9 mouse cellular contexts compared by ENCODE assay signal in genomic region chr11:103675556-103675955, GRCm38 (mm10). TPM values are rescaled to one million over a fixed set of nuclear protein-coding genes. Genes with fewer than 3 reads are reported as not detected.
DNase-seq lines count a peak whose midpoint lies in the region; ATAC-seq and TF ChIP-seq lines count a peak whose summit lies in the region.
"Had no signal": no experiment of that assay in that cellular context is flagged by ENCODE, and none has a peak within 500 bp of the region (broad histone marks: within the 10 kb centered on the region; RNA-seq: fewer than 3 reads in every experiment).

No protein-coding gene starts in this region.

- no peak for DNase-seq in heart, postnatal 0 days (ENCODE audit: low spot score)
- DNase-seq in heart, adult 11 months = no peak
- DNase-seq in R1 (ENCODE audit: low read depth, low spot score) = peak; percentile 73
- DNase-seq in cerebellum, postnatal 4 days (ENCODE audit: low spot score in 2 of 2) = peak; percentile 56 to 78
- peak; percentile 61 for DNase-seq in heart, postnatal 4 days
- peak; percentile 53 to 66 for DNase-seq in layer of hippocampus, postnatal 25 days (ENCODE audit: extremely low spot score in 1 of 2, low spot score in 1 of 2)
- peak; percentile 95 for DNase-seq in midbrain, embryonic 11.5 days (ENCODE audit: low spot score, missing footprints)
- DNase-seq in spleen, postnatal 4 days (ENCODE audit: low spot score in 2 of 2) = peak; percentile 44 to 75

- peak; percentile 78 for TF ChIP-seq CTCF in heart, postnatal 0 days (IDR thresholded peaks at IDR 0.05; ENCODE audit: low read depth)

- no peak overlapping the region for H3K4me3 ChIP-seq in heart, postnatal 0 days (ENCODE audit: low read depth, low read length)
- no peak overlapping the region for H3K4me3 ChIP-seq in midbrain, embryonic 11.5 days (ENCODE audit: low read depth, low read length)
- H3K4me3 ChIP-seq: embryonic facial prominence, embryonic 15.5 days had no signal

- H3K4me2 ChIP-seq in heart, postnatal 0 days (ENCODE audit: low read depth, low read length) = no peak overlapping the region
- no peak overlapping the region for H3K4me2 ChIP-seq in midbrain, embryonic 11.5 days
- H3K4me2 ChIP-seq: embryonic facial prominence, embryonic 15.5 days had no signal

- H3K9me3 ChIP-seq in heart, postnatal 0 days (replicated peaks; ENCODE audit: control insufficient read depth, low read length) = no peaks in the 10 kb centered on the region
- no peaks in the 10 kb centered on the region for H3K9me3 ChIP-seq in midbrain, embryonic 11.5 days (ENCODE audit: control insufficient read depth, low read length)
- H3K9me3 ChIP-seq: embryonic facial prominence, embryonic 15.5 days had no signal

- H3K27me3 ChIP-seq in heart, postnatal 0 days (ENCODE audit: control insufficient read depth, insufficient read depth, low read length) = no peaks in the 10 kb centered on the region
- H3K27me3 ChIP-seq in midbrain, embryonic 11.5 days (ENCODE audit: control insufficient read depth, insufficient read depth, low read length) = no peaks in the 10 kb centered on the region
- H3K27me3 ChIP-seq: embryonic facial prominence, embryonic 15.5 days had no signal

- H3K4me1 ChIP-seq in heart, postnatal 0 days (ENCODE audit: control insufficient read depth, insufficient read depth) = no peaks in the 10 kb centered on the region
- no peaks in the 10 kb centered on the region for H3K4me1 ChIP-seq in midbrain, embryonic 11.5 days (ENCODE audit: control insufficient read depth, insufficient read depth, low read length)
- H3K4me1 ChIP-seq: embryonic facial prominence, embryonic 15.5 days had no signal

- H3K9ac ChIP-seq in heart, postnatal 0 days (replicated peaks; ENCODE audit: low read depth, low read length) = no peak overlapping the region
- no peak overlapping the region for H3K9ac ChIP-seq in midbrain, embryonic 11.5 days (ENCODE audit: low read length)
- H3K9ac ChIP-seq: embryonic facial prominence, embryonic 15.5 days had no signal

- 42% methylated on average over 3 of the region's 3 CpGs for WGBS in heart, postnatal 0 days
- WGBS in midbrain, embryonic 11.5 days = 28% methylated on average over 3 of the region's 3 CpGs

- TF ChIP-seq EP300 in heart, postnatal 0 days (IDR thresholded peaks at IDR 0.05; ENCODE audit: low read depth) = no peak

- H3K36me3 ChIP-seq in heart, postnatal 0 days (replicated peaks; ENCODE audit: control insufficient read depth, insufficient read depth, low read length) = peaks cover 36% of the 10 kb centered on the region
- H3K36me3 ChIP-seq in midbrain, embryonic 11.5 days (ENCODE audit: control insufficient read depth, insufficient read depth, low read length) = peaks cover 13% of the 10 kb centered on the region

- no peak overlapping the region for H3K27ac ChIP-seq in heart, postnatal 0 days (ENCODE audit: low read depth)
- no peak overlapping the region for H3K27ac ChIP-seq in midbrain, embryonic 11.5 days (ENCODE audit: low read depth, low read length)
- H3K27ac ChIP-seq: embryonic facial prominence, embryonic 15.5 days had no signal

- no peak for ATAC-seq in heart, postnatal 0 days (ENCODE audit: insufficient read depth, low read depth)
- no peak for ATAC-seq in midbrain, embryonic 11.5 days (ENCODE audit: low FRiP score)

RNA-seq across cellular contexts. Expression of gene Gosr2, which starts 22.1 kb away (rescaled TPM):
- total RNA-seq in heart, postnatal 0 days (2014; rRNA removed; ENCODE audit: low replicate concordance) = 72.7 and 73.8 TPM in 2 replicates
- 52.5 and 56.8 TPM in 2 replicates for polyA plus RNA-seq in heart, postnatal 0 days (2015; fragmentation: Nextera tagmentation; extraction: Ambion mirVana)
- 10 to 100 TPM; 60.0 to 62.1 TPM for total RNA-seq in heart, postnatal 4 days (2021)
- total RNA-seq in layer of hippocampus, postnatal 25 days (2021) = 10 to 100 TPM; 68.3 to 71.6 TPM
- polyA plus RNA-seq in midbrain, embryonic 11.5 days (2014; fragmentation: Nextera tagmentation; extraction: Ambion mirVana) = 87.8 and 90.9 TPM in 2 replicates

RNA-seq across cellular contexts. Expression of gene Rprml, which starts 26.2 kb away (rescaled TPM):
- not detected in 2 replicates for total RNA-seq in heart, postnatal 0 days (2014; rRNA removed; ENCODE audit: low replicate concordance)
- polyA plus RNA-seq in heart, postnatal 0 days (2015; fragmentation: Nextera tagmentation; extraction: Ambion mirVana) = 0.15 TPM in 2 replicates
- not detected for total RNA-seq in heart, postnatal 4 days (2021)
- 100 to 1,000 TPM; 117 to 122 TPM for total RNA-seq in layer of hippocampus, postnatal 25 days (2021)
- not detected in 2 replicates for polyA plus RNA-seq in midbrain, embryonic 11.5 days (2014; fragmentation: Nextera tagmentation; extraction: Ambion mirVana)

RNA-seq across cellular contexts. Expression of gene Lyzl6, which starts 36.9 kb away (rescaled TPM):
- total RNA-seq in heart, postnatal 0 days (2014; rRNA removed; ENCODE audit: low replicate concordance) = not detected in 2 replicates
- not detected in 2 replicates for polyA plus RNA-seq in heart, postnatal 0 days (2015; fragmentation: Nextera tagmentation; extraction: Ambion mirVana)
- total RNA-seq in heart, postnatal 4 days (2021) = not detected
- not detected for total RNA-seq in layer of hippocampus, postnatal 25 days (2021)
- polyA plus RNA-seq in midbrain, embryonic 11.5 days (2014; fragmentation: Nextera tagmentation; extraction: Ambion mirVana) = not detected in 2 replicates
- polyA plus RNA-seq: embryonic facial prominence, embryonic 15.5 days had no signal

RNA-seq across cellular contexts. Expression of gene Gm884, which starts 54.6 kb away (rescaled TPM):
- not detected in 2 replicates for total RNA-seq in heart, postnatal 0 days (2014; rRNA removed; ENCODE audit: low replicate concordance)
- polyA plus RNA-seq in heart, postnatal 0 days (2015; fragmentation: Nextera tagmentation; extraction: Ambion mirVana) = not detected in 2 replicates
- not detected for total RNA-seq in heart, postnatal 4 days (2021)
- total RNA-seq in layer of hippocampus, postnatal 25 days (2021) = not detected
- not detected in 2 replicates for polyA plus RNA-seq in midbrain, embryonic 11.5 days (2014; fragmentation: Nextera tagmentation; extraction: Ambion mirVana)
- polyA plus RNA-seq: embryonic facial prominence, embryonic 15.5 days had no signal

Comparison
In these comparisons a context has a peak if more than half of its experiments do, and no peak if none do; other contexts are left out.
1. DNase-seq: peak in R1 (single experiment), cerebellum, postnatal 4 days (2 of 2), heart, postnatal 4 days (single experiment), layer of hippocampus, postnatal 25 days (2 of 2), midbrain, embryonic 11.5 days (single experiment) and spleen, postnatal 4 days (2 of 2); none in heart, postnatal 0 days (single experiment) and heart, adult 11 months (single experiment).
2. RNA of gene Rprml, which starts 26.2 kb away (total RNA-seq): 117 to 122 TPM in layer of hippocampus, postnatal 25 days; not detected in heart, postnatal 0 days and not detected in heart, postnatal 4 days; every median in the first group is over 100 times any median in the second.